Mouse (Mus musculus) urinary bladder, adult 2 months (tissue): Measurements from ENCODE around the gene Arglu1. TPM values are rescaled to one million over a fixed set of nuclear protein-coding genes. Genes with fewer than 3 reads are reported as not detected.

ENCODE experiments used
- DNase-seq: peaks from one replicate; pipeline ENCODE4 v3.0.0; 2022; ENCODE audit warnings: low spot score
- polyA plus RNA-seq: library from polyadenylated mRNA; depleted of rRNA; stranded (reverse); fragments of >200 nt; gene quantifications from 2 replicates; pipeline ENCODE4 v1.2.3, GENCODE M21; 2012; rRNA removed

The Arglu1 gene
- polyA plus RNA-seq, 1 experiment: 133 TPM

DNA sequence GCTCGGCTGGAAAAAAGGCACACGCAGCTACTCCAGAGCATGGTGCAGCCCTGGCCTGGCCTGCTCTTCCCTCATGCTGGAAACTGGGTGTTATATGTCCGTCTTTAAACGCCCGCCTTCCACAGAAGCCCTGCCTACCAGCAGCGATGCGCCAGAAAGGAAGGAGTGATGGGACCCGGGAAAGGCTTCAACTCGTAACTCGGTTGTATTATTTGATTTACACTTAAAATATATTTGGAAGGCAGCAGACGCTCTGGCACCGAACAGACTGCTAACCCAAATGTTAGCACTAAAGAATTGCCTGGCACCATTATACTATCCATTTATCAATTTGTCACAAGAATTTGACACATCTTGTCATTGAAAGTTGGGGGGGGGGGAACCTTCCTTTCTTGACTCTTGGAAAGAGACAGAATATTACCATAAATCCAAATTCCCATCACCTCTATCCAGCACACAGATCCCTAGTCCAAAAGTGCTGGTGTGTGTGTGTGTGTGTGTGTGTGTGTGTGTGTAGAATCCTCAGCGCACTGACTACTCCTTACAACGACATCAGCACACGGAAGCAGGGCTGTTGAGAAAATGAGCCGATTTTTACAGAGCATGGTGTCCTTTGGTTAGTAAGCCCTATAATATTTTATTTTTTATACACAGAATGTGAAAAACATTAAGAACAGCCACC, 68.9 kb downstream of the Arglu1 start:
- DNase-seq: no peak

DNA sequence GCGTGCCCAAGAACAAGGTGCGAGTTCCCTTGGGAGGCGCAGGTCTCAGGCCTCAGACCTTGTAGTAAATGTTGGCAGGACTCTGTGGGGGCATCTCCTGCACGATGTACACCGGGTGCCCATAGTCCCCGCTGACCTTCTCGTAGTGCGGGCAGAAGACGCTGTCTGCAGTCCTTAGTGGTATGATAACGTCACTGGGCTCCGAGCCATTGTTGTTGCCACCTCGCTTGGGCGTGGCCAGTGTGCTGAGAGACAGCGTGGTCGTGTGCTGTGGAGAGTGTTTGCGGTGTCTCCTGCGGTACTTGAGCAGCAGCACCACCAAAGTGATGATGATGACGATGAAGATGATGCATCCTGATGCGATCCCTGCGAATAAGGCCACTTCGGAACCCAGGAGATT, 69.8 kb downstream of the Arglu1 start:
- no peak for DNase-seq

DNA sequence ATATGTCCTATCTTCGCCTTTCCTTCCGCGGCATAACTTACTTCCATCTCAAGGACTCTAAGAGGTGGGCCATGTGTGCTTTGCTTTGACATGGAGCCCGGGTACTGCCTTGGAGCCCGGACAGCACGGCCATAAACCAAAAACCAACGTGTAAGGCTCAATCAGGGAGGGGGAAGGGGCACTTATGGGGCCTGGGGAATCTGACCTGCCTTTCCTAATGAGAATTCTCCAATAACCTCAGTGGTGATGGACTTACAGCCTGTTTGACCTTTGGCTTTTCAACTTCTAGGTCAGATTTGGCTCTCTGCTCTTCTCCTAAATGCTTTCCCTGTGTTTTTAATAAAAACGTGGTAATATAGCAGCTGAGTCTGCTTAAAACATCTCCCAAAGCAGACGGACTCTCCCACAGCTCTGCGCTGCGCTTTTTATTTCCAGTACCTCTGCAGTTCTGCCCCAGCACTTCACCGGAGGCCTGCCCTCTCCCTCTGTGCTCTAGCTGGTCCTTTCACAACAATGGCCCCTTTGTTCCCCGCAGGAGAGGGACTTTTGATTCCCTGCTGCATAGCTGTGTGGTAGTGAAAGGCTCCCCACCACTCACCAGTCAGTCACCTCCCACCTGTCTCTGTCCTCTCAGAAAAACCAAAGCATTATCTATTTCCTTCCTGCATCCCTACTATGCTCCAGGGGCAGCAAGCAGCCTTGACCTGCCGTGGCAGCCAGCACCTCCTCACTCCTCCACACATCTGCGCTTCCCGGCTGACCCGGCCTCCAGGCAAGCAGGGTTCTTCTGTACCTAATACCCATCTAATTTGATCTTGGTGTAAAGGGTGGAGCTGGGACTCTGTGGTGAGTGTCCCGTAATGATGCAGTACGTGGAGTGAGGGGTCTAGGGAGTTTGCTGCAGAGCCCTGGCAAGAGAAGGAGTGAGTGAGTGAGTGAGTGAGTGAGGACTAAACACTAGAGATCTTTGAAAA, 70.8 kb downstream of the Arglu1 start:
- DNase-seq: no peak

Other genes starting within 250 kb of the Arglu1 start
- 27.6 and 30.5 TPM in 2 replicates for gene Efnb2, start 29.3 kb downstream of the Arglu1 start, polyA plus RNA-seq